Mouse (Mus musculus): ENCODE measurements around the gene Glrp1. TPM values are rescaled to one million over a fixed set of nuclear protein-coding genes. Genes with fewer than 3 reads are reported as not detected.

Gene Glrp1
- total and polyA plus RNA-seq, 2 experiments from 2014 or later = 0.26 TPM; not detected in 1

DNA sequence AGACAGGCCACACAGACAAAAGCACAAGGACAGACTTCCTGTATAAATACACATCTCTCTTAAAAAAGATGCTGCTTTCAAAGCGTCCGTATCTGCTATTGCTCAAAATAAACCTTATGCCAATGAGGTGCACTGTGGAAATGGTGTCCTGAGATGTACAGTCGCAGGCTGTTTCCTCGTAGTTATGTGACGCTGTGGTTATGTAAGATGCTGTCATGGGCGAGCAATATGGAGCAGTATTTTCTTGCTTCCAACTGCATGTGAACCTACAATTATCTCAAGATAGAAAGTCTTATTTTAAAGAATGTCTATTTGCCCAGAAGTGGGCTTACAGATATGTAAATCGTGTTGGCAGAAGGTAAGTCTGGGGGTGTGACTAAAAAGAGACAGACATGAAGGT, 37.3 kb upstream of the Glrp1 start:
- no peak overlapping the region for H3K4me2 ChIP-seq (ENCODE audit: low read depth, low read length)
- no peak for ATAC-seq (ENCODE audit: insufficient read depth, low read depth)
- WGBS = 72% methylated on average over 7 of the region's 7 CpGs

DNA sequence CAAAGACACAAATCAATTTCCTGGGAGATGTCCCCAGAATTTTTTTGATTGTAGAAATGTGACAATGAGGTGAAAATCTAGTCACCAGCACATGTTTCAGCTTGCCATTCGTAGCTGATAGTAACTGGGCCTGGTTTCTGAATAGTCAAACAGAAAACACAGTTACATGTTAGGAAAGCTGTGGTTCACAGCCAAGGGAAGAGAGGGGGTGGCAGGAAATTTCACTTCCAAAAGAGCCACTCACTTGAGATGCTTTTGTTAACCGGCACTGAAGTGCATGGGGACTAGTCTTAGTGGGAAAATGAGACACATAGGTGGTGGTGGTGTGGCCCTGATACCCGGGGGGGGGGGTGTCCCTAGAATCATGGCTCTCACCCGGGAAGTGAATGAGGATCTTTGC, 33.7 kb upstream of the Glrp1 start:
- Histone ChIP-seq H3K4me3 (ENCODE audit: low read depth, low read length) (no peak overlapping the region), H3K27me3 (ENCODE audit: control insufficient read depth, insufficient read depth, low read length) (no peaks in the 10 kb centered on the region), H3K36me3 (replicated peaks; ENCODE audit: control insufficient read depth, insufficient read depth, low read length) (no peaks in the 10 kb centered on the region), H3K9me3 (replicated peaks; ENCODE audit: control insufficient read depth, low read length) (no peaks in the 10 kb centered on the region), H3K4me1 (ENCODE audit: control insufficient read depth, insufficient read depth) (0 out of 2 replicates have a peak, but pooled peaks cover 9% of the 10 kb centered on the region), H3K4me2 (ENCODE audit: low read depth, low read length) (no peak overlapping the region), H3K27ac (ENCODE audit: low read depth) (no peak overlapping the region), H3K9ac (replicated peaks; ENCODE audit: low read depth, low read length) (no peak overlapping the region)
- no peak for ATAC-seq (ENCODE audit: insufficient read depth, low read depth)
- no peak for DNase-seq (ENCODE audit: low spot score)
- TF ChIP-seq CTCF (IDR thresholded peaks at IDR 0.05; ENCODE audit: low read depth) (no peak), EP300 (IDR thresholded peaks at IDR 0.05; ENCODE audit: low read depth) (no peak)
- 60% methylated on average over 4 of the region's 4 CpGs for WGBS

More for the DNA sequence above, 37.3 kb upstream of the Glrp1 start:
- H3K9me3 ChIP-seq (replicated peaks; ENCODE audit: control insufficient read depth, low read length) = no peaks in the 10 kb centered on the region
- H3K27me3 ChIP-seq (ENCODE audit: control insufficient read depth, insufficient read depth, low read length) = no peaks in the 10 kb centered on the region
- no peak for DNase-seq (ENCODE audit: low spot score)
- TF ChIP-seq CTCF (IDR thresholded peaks at IDR 0.05; ENCODE audit: low read depth) (no peak), EP300 (IDR thresholded peaks at IDR 0.05; ENCODE audit: low read depth) (no peak)
- no peaks in the 10 kb centered on the region for H3K4me1 ChIP-seq (ENCODE audit: control insufficient read depth, insufficient read depth)
- H3K36me3 ChIP-seq (replicated peaks; ENCODE audit: control insufficient read depth, insufficient read depth, low read length) = no peaks in the 10 kb centered on the region
- H3K9ac ChIP-seq (replicated peaks; ENCODE audit: low read depth, low read length) = no peak overlapping the region
- H3K4me3 ChIP-seq (ENCODE audit: low read depth, low read length) = no peak overlapping the region
- H3K27ac ChIP-seq (ENCODE audit: low read depth) = no peak overlapping the region

GRCm38 (mm10) chr1:88539823-88540222, 30.0 kb upstream of the Glrp1 start:
- no peak overlapping the region for H3K4me3 ChIP-seq (ENCODE audit: low read depth, low read length)
- no peaks in the 10 kb centered on the region for H3K27me3 ChIP-seq (ENCODE audit: control insufficient read depth, insufficient read depth, low read length)
- DNase-seq (ENCODE audit: low spot score) (peak; percentile 62), ATAC-seq (ENCODE audit: insufficient read depth, low read depth) (no peak; the same call in 1 of the 2 replicates)
- no peaks in the 10 kb centered on the region for H3K36me3 ChIP-seq (replicated peaks; ENCODE audit: control insufficient read depth, insufficient read depth, low read length)
- H3K4me2 ChIP-seq (ENCODE audit: low read depth, low read length) = no peak overlapping the region
- no peaks in the 10 kb centered on the region for H3K9me3 ChIP-seq (replicated peaks; ENCODE audit: control insufficient read depth, low read length)
- WGBS = 40% methylated on average over 3 of the region's 3 CpGs
- H3K9ac ChIP-seq (replicated peaks; ENCODE audit: low read depth, low read length) = no peak overlapping the region
- H3K27ac ChIP-seq (ENCODE audit: low read depth) = no peak overlapping the region
- 0 out of 2 replicates have a peak, but pooled peaks cover 9% of the 10 kb centered on the region for H3K4me1 ChIP-seq (ENCODE audit: control insufficient read depth, insufficient read depth)
- TF ChIP-seq EP300 (IDR thresholded peaks at IDR 0.05; ENCODE audit: low read depth) = no peak
- TF ChIP-seq CTCF (IDR thresholded peaks at IDR 0.05; ENCODE audit: low read depth) = no peak

DNA sequence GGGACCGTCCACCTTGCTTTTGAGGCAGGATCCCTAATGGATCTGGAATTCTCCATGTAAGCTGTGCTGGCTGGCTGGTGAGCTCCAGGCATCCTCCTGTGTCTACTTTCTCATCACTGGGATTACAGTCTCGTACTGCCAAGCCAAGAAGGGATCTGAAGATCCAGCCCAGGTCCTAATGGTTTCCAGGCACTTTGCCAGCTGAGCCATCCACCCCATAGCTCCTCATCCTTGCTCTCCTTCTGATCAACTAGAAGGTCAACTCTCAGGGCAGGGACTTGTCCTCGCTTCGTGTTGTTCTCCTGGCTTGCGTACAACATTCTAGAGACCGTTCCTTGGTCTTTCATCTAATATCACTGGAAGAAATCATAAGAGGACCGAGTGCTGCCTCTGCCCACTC, 29.4 kb upstream of the Glrp1 start:
- no peaks in the 10 kb centered on the region for H3K9me3 ChIP-seq (replicated peaks; ENCODE audit: control insufficient read depth, low read length)
- 55% methylated on average over 7 of the region's 7 CpGs for WGBS
- no peak overlapping the region for H3K4me2 ChIP-seq (ENCODE audit: low read depth, low read length)
- DNase-seq (ENCODE audit: low spot score) (no peak), ATAC-seq (ENCODE audit: insufficient read depth, low read depth) (no peak)
- no peak overlapping the region for H3K4me3 ChIP-seq (ENCODE audit: low read depth, low read length)
- H3K9ac ChIP-seq (replicated peaks; ENCODE audit: low read depth, low read length) = no peak overlapping the region
- TF ChIP-seq CTCF (IDR thresholded peaks at IDR 0.05; ENCODE audit: low read depth) (no peak), EP300 (IDR thresholded peaks at IDR 0.05; ENCODE audit: low read depth) (no peak)
- no peak overlapping the region for H3K27ac ChIP-seq (ENCODE audit: low read depth)
- no peaks in the 10 kb centered on the region for H3K27me3 ChIP-seq (ENCODE audit: control insufficient read depth, insufficient read depth, low read length)
- H3K36me3 ChIP-seq (replicated peaks; ENCODE audit: control insufficient read depth, insufficient read depth, low read length) = no peaks in the 10 kb centered on the region
- 0 out of 2 replicates have a peak, but pooled peaks cover 9% of the 10 kb centered on the region for H3K4me1 ChIP-seq (ENCODE audit: control insufficient read depth, insufficient read depth)

- DNase-seq (ENCODE audit: low spot score) = no peak
- WGBS = 88% methylated on average over 1 of the region's 1 CpGs
- Histone ChIP-seq H3K9me3 (replicated peaks; ENCODE audit: control insufficient read depth, low read length) (no peaks in the 10 kb centered on the region), H3K4me2 (ENCODE audit: low read depth, low read length) (no peak overlapping the region), H3K27me3 (ENCODE audit: control insufficient read depth, insufficient read depth, low read length) (no peaks in the 10 kb centered on the region), H3K36me3 (replicated peaks; ENCODE audit: control insufficient read depth, insufficient read depth, low read length) (no peaks in the 10 kb centered on the region), H3K4me1 (ENCODE audit: control insufficient read depth, insufficient read depth) (0 out of 2 replicates have a peak, but pooled peaks cover 9% of the 10 kb centered on the region), H3K27ac (ENCODE audit: low read depth) (no peak overlapping the region), H3K9ac (replicated peaks; ENCODE audit: low read depth, low read length) (no peak overlapping the region), H3K4me3 (ENCODE audit: low read depth, low read length) (no peak overlapping the region)
- no peak for TF ChIP-seq CTCF (IDR thresholded peaks at IDR 0.05; ENCODE audit: low read depth)
- TF ChIP-seq EP300 (IDR thresholded peaks at IDR 0.05; ENCODE audit: low read depth) = no peak
- ATAC-seq (ENCODE audit: insufficient read depth, low read depth) = no peak
Measured at GRCm38 (mm10) chr1:88536308-88536707, 26.4 kb upstream of the Glrp1 start.

- H3K4me3 ChIP-seq (ENCODE audit: low read depth, low read length) = no peak overlapping the region
- TF ChIP-seq CTCF (IDR thresholded peaks at IDR 0.05; ENCODE audit: low read depth) = no peak
- TF ChIP-seq EP300 (IDR thresholded peaks at IDR 0.05; ENCODE audit: low read depth) = no peak
- 0 out of 2 replicates have a peak, but pooled peaks cover 4% of the 10 kb centered on the region for H3K4me1 ChIP-seq (ENCODE audit: control insufficient read depth, insufficient read depth)
- 43% methylated on average over 5 of the region's 5 CpGs for WGBS
- H3K9me3 ChIP-seq (replicated peaks; ENCODE audit: control insufficient read depth, low read length) = no peaks in the 10 kb centered on the region
- no peaks in the 10 kb centered on the region for H3K27me3 ChIP-seq (ENCODE audit: control insufficient read depth, insufficient read depth, low read length)
- no peak overlapping the region for H3K27ac ChIP-seq (ENCODE audit: low read depth)
- H3K4me2 ChIP-seq (ENCODE audit: low read depth, low read length) = no peak overlapping the region
- H3K36me3 ChIP-seq (replicated peaks; ENCODE audit: control insufficient read depth, insufficient read depth, low read length) = no peaks in the 10 kb centered on the region
- DNase-seq (ENCODE audit: low spot score) (peak; percentile 10), ATAC-seq (ENCODE audit: insufficient read depth, low read depth) (no peak)
- H3K9ac ChIP-seq (replicated peaks; ENCODE audit: low read depth, low read length) = no peak overlapping the region
Measured at GRCm38 (mm10) chr1:88534091-88534490, 24.2 kb upstream of the Glrp1 start.

All from heart, postnatal 0 days (tissue).